Mouse (Mus musculus): ENCODE data around the gene Rabac1. TPM values are rescaled to one million over a fixed set of nuclear protein-coding genes. Genes with fewer than 3 reads are reported as not detected.

Rabac1 gene
- total and polyA plus RNA-seq, 3 experiments: 223 to 240 TPM; not detected in 1

DNA sequence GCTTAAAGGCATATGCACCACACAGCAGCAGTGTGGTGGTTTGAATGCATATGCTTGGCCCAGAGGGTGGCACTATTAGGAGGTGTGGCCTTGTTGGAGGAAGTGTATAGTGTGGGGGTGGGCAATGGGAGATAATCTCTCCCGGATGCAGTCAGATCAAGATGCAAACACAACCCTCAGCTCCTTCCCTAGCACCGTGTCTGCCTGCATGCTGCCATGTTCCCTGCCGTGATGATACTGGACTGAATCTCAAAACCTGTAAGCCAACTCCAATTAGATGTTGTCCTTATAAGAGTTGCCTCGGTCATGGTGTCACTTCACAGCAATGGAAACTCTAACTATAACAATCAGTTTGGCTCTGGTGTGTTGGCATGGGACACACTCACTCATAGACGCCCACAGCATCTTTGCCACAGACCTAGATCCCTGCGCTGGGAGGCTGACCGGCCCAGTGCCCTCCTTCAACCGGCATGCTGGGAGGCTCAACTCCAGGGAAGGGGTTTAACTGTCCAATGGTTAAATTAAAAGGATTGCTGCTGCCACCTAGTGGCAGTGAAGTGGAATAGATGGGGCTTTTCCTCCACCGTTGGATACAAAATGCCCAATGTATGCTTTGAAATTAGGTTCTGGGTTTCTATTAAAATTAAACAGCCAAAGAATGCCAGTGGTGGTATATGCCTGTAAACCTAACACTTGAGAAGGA, 2.5 kb upstream of the Rabac1 start (continued):
- no peak for TF ChIP-seq USF1 (IDR thresholded peaks at IDR 0.05; ENCODE audit: low read depth, low read length)
- peak; percentile 80; the same call in 1 of the 2 replicates for TF ChIP-seq TBP (IDR thresholded peaks at IDR 0.05; ENCODE audit: low read depth, low read length)
- peak; percentile 40; the same call in 1 of the 2 replicates for TF ChIP-seq ZNF384 (IDR thresholded peaks at IDR 0.05; ENCODE audit: low read depth, low read length)
- no peak; the same call in 1 of the 2 replicates for TF ChIP-seq ZMIZ1 (IDR thresholded peaks at IDR 0.05; ENCODE audit: low read depth, low read length)

DNA sequence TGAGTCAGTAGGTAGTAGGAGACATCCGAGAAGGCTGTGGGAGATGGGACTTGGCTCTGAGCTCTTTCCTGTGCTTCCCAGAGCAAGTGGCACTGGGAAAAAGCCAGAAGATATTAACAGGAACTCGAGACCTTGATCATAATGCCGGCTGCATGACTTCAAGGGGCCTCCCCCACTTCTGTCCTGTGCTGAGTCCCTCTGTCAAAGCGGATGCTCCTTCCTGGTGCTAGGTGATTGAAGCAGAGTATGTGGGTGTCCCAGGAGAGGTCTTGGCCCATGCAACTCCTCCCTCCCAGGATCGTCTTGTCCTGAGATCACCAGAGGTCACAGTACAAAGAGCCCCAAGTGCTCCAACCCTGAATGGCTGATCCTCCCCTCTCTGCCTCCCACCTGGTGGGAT, 1.3 kb upstream of the Rabac1 start:
- H3K4me1 ChIP-seq (ENCODE audit: control insufficient read depth in 1 of 2, insufficient read depth in 2 of 2, low read length in 2 of 2): peaks cover 7 to 25% of the 10 kb centered on the region in 2 experiments
- H3K9me3 ChIP-seq (replicated peaks; ENCODE audit: insufficient read depth, low read length): no peaks in the 10 kb centered on the region
- H3K79me2 ChIP-seq (ENCODE audit: control insufficient read depth, insufficient read depth, low read length, poor library complexity): peaks cover 6% of the 10 kb centered on the region; the same call in 1 of the 2 replicates
- DNase-seq (ENCODE audit: low read depth, low spot score): peak; percentile 21
- no peaks in the 10 kb centered on the region for H3K27me3 ChIP-seq (ENCODE audit: control insufficient read depth in 1 of 2, insufficient read depth in 2 of 2, low read length in 2 of 2)
- peaks cover 0 to 21% of the 10 kb centered on the region in 2 experiments; a peak in 2 of 4 replicates for H3K36me3 ChIP-seq (ENCODE audit: control insufficient read depth in 1 of 2, insufficient read depth in 2 of 2, low read length in 2 of 2)
- no peak overlapping the region for H3K27ac ChIP-seq (ENCODE audit: control insufficient read depth, low read depth, low read length)
- no peak overlapping the region for H3K4me3 ChIP-seq (ENCODE audit: control insufficient read depth in 1 of 2, insufficient read depth in 1 of 2, low read depth in 2 of 2, low read length in 2 of 2)
- no peak for TF ChIP-seq GATA1 (IDR thresholded peaks at IDR 0.05; ENCODE audit: low read depth, low read length)
- TF ChIP-seq CHD2 (IDR thresholded peaks at IDR 0.05; ENCODE audit: low read length): no peak
- TF ChIP-seq TBP (IDR thresholded peaks at IDR 0.05; ENCODE audit: low read depth, low read length): no peak
- no peak for TF ChIP-seq USF1 (IDR thresholded peaks at IDR 0.05; ENCODE audit: low read depth, low read length)
- no peak for TF ChIP-seq EP300 (IDR thresholded peaks at IDR 0.05; ENCODE audit: low read depth in 1 of 2, low read length in 2 of 2)
- no peak for TF ChIP-seq POLR2A (IDR thresholded peaks at IDR 0.05; ENCODE audit: control insufficient read depth in 1 of 2, insufficient read depth in 1 of 2, low read depth in 1 of 2, low read length in 2 of 2, poor library complexity in 1 of 2)
- TF ChIP-seq JUND (IDR thresholded peaks at IDR 0.05; ENCODE audit: low read depth, low read length): no peak
- no peak for TF ChIP-seq ZNF384 (IDR thresholded peaks at IDR 0.05; ENCODE audit: low read depth, low read length)
- TF ChIP-seq SMC3 (IDR thresholded peaks at IDR 0.05; ENCODE audit: low read depth, low read length): no peak
- TF ChIP-seq RAD21 (IDR thresholded peaks at IDR 0.05; ENCODE audit: low read depth, low read length): no peak
- TF ChIP-seq NELFE (IDR thresholded peaks at IDR 0.05; ENCODE audit: low read depth, low read length): no peak
- TF ChIP-seq BHLHE40 (IDR thresholded peaks at IDR 0.05; ENCODE audit: borderline replicate concordance, low read depth, low read length): no peak
- no peak for TF ChIP-seq ZKSCAN1 (IDR thresholded peaks at IDR 0.05; ENCODE audit: low read depth, low read length)
- TF ChIP-seq MYB (IDR thresholded peaks at IDR 0.05; ENCODE audit: low read depth, low read length): no peak
- no peak for TF ChIP-seq E2F4 (IDR thresholded peaks at IDR 0.05; ENCODE audit: borderline replicate concordance, low read depth, low read length)
- no peak for TF ChIP-seq TAL1 (IDR thresholded peaks at IDR 0.05; ENCODE audit: low read length)
- no peak for TF ChIP-seq MXI1 (IDR thresholded peaks at IDR 0.05; ENCODE audit: low read depth, low read length)
- H3K9ac ChIP-seq (ENCODE audit: control insufficient read depth, low read depth, low read length, poor library complexity, severe bottlenecking): no peak overlapping the region; the same call in 1 of the 2 replicates
